In genomic region chr7:139015143-139015542, GRCm38 (mm10) we compare ENCODE assay signal across 25 mouse cellular contexts.
DNase-seq lines count a peak whose midpoint lies in the region; ATAC-seq lines count a peak whose summit lies in the region.
"Had no signal": no experiment of that assay in that cellular context is flagged by ENCODE, and none has a peak within 500 bp of the region (broad histone marks: within the 10 kb centered on the region; RNA-seq: fewer than 3 reads in every experiment).

No protein-coding gene starts in this region.

- WGBS in midbrain, embryonic 10.5 days = 82% methylated on average over 6 of the region's 6 CpGs
- WGBS in hindbrain, embryonic 13.5 days = 81% methylated on average over 6 of the region's 6 CpGs

- H3K4me1 ChIP-seq in midbrain, embryonic 10.5 days = peaks cover 7% of the 10 kb centered on the region
- H3K4me1 ChIP-seq in hindbrain, embryonic 13.5 days (replicated peaks) = peaks cover 8% of the 10 kb centered on the region
- H3K4me1 ChIP-seq: forebrain, embryonic 13.5 days had no signal

- no peak overlapping the region for H3K9ac ChIP-seq in hindbrain, embryonic 13.5 days
- H3K9ac ChIP-seq: embryonic facial prominence, embryonic 12.5 days; forebrain, embryonic 13.5 days; forebrain, embryonic 15.5 days; forebrain, postnatal 0 days had no signal

- DNase-seq in ES-CJ7 (ENCODE audit: low read depth, low spot score) (peak; percentile 50), R1 (ENCODE audit: low read depth, low spot score) (peak; percentile 65), ZHBTc4 (ENCODE audit: low read depth, low spot score) (peak; percentile 86)
- DNase-seq in heart, adult 8-10 months (ENCODE audit: low spot score) = no peak
- DNase-seq in midbrain, embryonic 10.5 days (ENCODE audit: low spot score) = no peak
- no peak for DNase-seq in urinary bladder, postnatal 36 days (ENCODE audit: low spot score in 2 of 2)
- DNase-seq: adrenal gland, adult 8-10 months; adrenal gland, postnatal 14 days; adrenal gland, postnatal 36 days; B cell, adult 2 months; cerebellum, adult 11-12 months; cerebellum, adult 2 months; cerebellum, adult 9-10 months; cerebellum, postnatal 10 days; cerebellum, postnatal 25 days; forebrain, postnatal 0 days had no signal

- ATAC-seq in inflammation-experienced regulatory T-cells, adult 6 months = peak; percentile 68
- ATAC-seq in hindbrain, embryonic 13.5 days (ENCODE audit: low FRiP score) = no peak
- ATAC-seq: CD4-positive, CD25-positive, alpha-beta regulatory T cell, adult 4 months; forebrain, embryonic 13.5 days; forebrain, embryonic 15.5 days; forebrain, postnatal 0 days; Patski had no signal

- no peak overlapping the region for H3K4me3 ChIP-seq in midbrain, embryonic 10.5 days
- no peak overlapping the region for H3K4me3 ChIP-seq in hindbrain, embryonic 13.5 days
- H3K4me3 ChIP-seq: embryonic facial prominence, embryonic 10.5 days; embryonic facial prominence, embryonic 12.5 days; forebrain, embryonic 13.5 days; forebrain, embryonic 15.5 days had no signal

- no peaks in the 10 kb centered on the region for H3K36me3 ChIP-seq in midbrain, embryonic 10.5 days
- no peaks in the 10 kb centered on the region for H3K36me3 ChIP-seq in hindbrain, embryonic 13.5 days
- H3K36me3 ChIP-seq: embryonic facial prominence, embryonic 10.5 days; embryonic facial prominence, embryonic 12.5 days; forebrain, embryonic 15.5 days; G1E had no signal

- no peak overlapping the region for H3K27ac ChIP-seq in midbrain, embryonic 10.5 days (replicated peaks)
- H3K27ac ChIP-seq in hindbrain, embryonic 13.5 days = no peak overlapping the region
- H3K27ac ChIP-seq: embryonic facial prominence, embryonic 10.5 days; embryonic facial prominence, embryonic 12.5 days; forebrain, embryonic 13.5 days; forebrain, embryonic 15.5 days had no signal

- H3K9me3 ChIP-seq in midbrain, embryonic 10.5 days (replicated peaks) = no peaks in the 10 kb centered on the region
- H3K9me3 ChIP-seq in hindbrain, embryonic 13.5 days = no peaks in the 10 kb centered on the region
- H3K9me3 ChIP-seq: embryonic facial prominence, embryonic 10.5 days; embryonic facial prominence, embryonic 12.5 days; forebrain, embryonic 13.5 days; forebrain, embryonic 15.5 days had no signal

- H3K27me3 ChIP-seq in midbrain, embryonic 10.5 days (ENCODE audit: low read depth, poor library complexity, severe bottlenecking) = no peaks in the 10 kb centered on the region
- no peaks in the 10 kb centered on the region for H3K27me3 ChIP-seq in hindbrain, embryonic 13.5 days
- H3K27me3 ChIP-seq: embryonic facial prominence, embryonic 12.5 days; forebrain, embryonic 13.5 days; forebrain, embryonic 15.5 days had no signal

- no peak overlapping the region for H3K4me2 ChIP-seq in hindbrain, embryonic 13.5 days
- H3K4me2 ChIP-seq: embryonic facial prominence, embryonic 12.5 days; forebrain, embryonic 13.5 days; forebrain, embryonic 15.5 days had no signal

Comparison
In these comparisons a context has a peak if more than half of its experiments do, and no peak if none do; other contexts are left out.
1. DNase-seq: peak in ES-CJ7 (single experiment), R1 (single experiment) and ZHBTc4 (single experiment); none in heart, adult 8-10 months (single experiment), midbrain, embryonic 10.5 days (single experiment) and urinary bladder, postnatal 36 days (0 of 2).